Mouse (Mus musculus): ENCODE measurements around the gene Itga1. TPM values are rescaled to one million over a fixed set of nuclear protein-coding genes. Genes with fewer than 3 reads are reported as not detected.

Itga1 gene
- total RNA-seq, 4 experiments from 2014 or later, result 24.4 to 34.2 (median 33.7) TPM

DNA sequence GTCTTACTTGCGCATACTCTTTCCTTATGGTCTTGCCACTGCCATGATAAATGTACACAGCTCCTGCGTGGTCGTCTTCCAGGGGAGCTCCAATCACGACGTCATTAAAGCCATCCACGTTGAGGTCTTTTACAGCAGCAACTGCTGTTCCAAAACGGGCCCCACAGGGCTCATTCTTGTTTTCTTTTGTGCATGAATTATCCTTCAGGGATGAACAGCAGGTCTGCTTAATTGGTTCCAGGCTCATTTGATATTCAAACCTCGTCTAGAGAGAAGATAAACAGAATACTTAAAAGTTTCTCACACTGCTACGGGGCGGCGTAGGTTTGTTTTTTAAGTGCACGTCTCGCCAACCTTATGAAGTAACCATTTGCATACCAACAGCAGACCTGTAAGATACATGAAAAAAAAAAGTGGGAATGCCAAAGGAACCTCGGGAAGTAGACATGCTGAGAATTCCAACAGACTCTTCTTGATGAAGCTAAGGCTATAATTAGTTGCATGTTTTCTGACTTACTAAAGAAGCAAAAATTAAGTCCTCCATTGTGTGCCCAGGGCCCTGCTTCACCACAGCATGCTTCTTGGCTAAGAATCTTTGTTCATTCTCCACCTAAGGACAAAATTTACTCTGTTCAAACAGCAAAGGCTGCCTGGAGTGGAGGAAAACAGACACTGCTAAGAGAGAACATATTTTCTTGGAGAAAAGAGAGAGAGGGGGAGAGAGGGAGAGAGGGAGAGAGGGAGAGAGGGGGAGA is 109.3 kb downstream of the Itga1 start:
- no peak for DNase-seq (ENCODE audit: low spot score)

DNA sequence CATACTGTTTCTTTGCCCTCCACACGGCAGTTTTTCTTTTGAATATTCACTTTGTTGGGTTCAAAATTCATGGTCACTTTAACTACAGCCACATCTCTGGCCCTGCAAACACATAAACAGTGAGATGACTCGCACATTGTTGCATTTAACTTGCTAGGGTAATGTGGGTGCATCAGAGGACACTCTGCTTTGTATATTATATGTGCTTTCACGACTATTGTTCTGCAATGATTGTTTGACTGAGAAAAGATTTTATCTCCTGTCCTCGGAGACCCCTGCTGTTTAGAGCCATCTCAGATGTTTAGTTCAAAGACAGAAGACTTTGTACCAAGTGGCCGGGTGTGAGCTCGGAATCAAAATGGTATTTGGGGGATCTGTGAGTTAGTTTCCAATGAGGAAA is 114.1 kb downstream of the Itga1 start:
- no peak for DNase-seq (ENCODE audit: low spot score)

DNA sequence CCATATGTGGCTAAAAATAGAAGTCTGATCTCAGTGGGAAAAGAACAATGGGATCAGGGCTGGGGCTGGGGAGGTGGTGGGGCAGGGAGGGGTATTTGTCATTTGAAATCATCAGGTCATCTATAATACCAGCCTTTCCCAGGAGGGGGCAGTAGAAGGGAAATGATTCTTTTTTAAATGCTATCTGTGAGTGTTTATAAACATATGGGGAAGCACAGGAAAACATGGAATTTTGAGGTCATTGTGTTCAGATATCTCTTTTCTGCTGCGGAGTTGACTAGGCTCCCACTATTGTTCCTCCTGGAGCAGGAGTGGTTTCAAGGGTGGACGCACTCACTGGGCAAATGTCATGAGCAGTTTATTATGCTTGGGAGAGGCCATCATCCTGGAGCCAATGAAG is 114.6 kb downstream of the Itga1 start:
- peak; percentile 77 for DNase-seq (ENCODE audit: low spot score)

DNA sequence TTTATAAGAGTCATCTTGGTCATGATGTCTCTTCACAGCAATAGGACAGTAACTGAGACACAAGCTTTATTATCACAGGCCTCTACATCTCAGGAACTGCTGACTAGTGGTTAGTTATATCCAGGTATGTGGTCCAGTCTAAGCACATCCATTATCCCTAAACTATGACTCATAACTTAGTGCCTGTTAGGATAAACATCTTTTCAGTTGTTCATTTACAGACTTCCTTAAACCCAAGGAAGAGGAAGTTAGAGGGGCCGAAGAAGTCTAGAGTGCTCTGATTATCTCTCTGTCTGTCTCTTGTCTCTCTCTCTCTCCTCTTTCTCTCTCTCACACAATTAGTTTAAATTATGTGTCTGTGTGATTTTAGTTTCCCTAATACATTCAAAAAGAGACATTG is 117.1 kb downstream of the Itga1 start:
- DNase-seq (ENCODE audit: low spot score), result no peak

DNA sequence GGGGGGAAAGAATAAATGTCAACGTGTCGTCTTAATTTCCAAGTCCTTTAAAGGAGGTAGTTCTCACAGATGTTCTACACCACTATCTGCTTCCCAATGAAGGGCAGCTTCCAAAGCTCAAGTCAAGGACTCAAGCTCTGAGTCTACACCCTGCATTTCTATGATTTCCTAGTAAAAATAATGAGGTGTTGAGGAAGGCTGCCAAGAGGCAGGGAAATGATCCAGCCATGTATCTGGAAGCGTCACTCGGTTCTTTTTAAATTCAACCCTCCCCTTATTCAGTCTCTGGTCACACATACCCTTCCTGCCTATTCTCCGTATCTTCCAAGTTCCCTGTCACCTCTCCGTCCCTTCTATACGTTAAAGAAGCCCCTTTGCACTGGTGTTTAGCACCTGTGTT is 118.6 kb downstream of the Itga1 start:
- DNase-seq (ENCODE audit: low spot score), result no peak

DNA sequence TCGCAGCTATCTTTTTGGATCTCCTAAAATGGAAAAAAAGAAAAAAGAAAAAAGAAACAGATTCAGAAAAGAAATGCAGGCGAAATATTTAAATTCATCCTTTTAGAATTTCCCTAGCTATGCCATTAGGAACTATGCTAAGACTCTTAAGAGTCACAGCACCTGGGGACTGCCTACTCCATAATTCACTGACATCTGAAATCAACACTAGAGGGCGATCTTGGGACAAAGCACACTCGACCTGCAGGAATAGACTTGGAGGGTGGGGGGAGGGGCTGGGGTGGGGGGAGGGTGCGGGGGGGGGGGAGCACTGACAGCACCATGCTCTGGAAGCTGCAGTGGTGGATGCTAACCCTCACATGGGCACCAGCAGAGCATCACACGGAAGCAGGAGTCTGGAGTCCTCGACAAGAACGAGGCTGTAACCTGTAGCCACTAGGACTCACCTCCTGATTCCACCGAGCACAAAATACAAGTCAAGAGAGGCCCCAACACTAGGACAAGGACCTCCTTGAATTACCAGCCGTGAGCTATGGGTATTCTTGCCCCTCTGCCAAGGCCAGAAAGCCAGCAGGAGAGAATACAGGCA is 120.8 kb downstream of the Itga1 start:
- no peak for DNase-seq (ENCODE audit: low spot score)

DNA sequence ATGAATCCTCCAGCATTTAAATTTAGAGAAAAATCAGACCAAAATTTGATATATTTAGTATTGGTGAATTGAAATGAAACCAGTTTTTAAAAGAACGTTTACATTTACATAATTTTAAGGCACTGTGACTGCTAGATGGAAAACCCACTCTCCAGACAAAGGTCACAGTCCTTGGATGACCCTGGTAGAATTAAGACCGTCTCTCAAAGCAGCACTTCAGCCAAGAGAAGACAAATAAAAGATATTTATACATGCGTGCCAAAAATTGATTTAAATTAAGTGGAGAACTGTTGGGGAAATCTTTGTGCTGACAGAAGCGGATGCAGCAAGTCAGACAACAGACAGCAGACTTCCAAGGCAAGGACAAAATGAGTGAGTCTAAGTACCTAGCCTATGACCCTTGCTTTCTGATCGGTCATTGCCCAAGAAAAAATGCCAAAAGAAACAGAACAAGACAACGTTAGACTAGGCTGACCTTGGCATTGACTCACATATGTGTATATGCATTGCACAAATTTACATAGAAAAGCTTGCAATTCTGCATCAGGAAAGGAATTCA is 127.2 kb downstream of the Itga1 start:
- DNase-seq (ENCODE audit: low spot score), result no peak

DNA sequence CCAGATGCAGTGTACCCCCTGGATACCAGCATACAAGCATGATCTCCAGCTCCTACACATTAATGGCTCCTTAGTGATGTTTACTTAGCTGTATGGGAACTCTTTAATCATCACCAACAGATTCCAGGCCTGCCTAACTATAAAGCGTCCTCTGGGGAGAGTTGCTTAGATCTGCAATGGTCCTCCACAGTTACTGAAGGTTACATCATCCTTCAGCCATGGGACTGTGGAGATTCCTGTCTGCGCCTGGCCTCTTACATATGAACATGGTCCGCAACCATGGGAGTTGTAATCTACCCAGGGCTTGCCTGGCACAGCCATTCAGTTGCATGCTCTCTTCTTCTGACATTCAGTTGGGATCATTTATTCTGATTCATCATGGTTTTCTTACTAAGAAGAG is 129.9 kb downstream of the Itga1 start:
- DNase-seq (ENCODE audit: low spot score), result no peak

DNA sequence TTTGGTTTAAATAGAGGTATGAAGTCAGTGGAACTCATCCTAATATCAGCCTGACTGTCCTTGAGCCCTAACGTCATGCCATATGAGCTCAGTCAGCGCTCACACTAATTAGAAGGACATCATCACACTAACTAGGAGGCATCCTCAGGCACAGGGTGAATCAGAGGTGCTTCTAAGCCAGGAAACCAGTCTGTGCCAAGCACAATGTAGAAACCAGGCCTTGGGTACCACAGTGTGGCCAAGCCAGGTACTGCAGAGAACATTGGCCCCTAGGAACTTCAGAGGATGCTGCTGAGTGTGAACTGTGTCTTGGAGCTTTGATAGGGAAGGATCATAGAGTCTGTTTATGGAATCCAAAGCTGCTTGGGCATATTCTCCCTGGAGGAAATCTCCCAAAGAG is 137.5 kb downstream of the Itga1 start:
- peak; percentile 74 for DNase-seq (ENCODE audit: low spot score)

DNA sequence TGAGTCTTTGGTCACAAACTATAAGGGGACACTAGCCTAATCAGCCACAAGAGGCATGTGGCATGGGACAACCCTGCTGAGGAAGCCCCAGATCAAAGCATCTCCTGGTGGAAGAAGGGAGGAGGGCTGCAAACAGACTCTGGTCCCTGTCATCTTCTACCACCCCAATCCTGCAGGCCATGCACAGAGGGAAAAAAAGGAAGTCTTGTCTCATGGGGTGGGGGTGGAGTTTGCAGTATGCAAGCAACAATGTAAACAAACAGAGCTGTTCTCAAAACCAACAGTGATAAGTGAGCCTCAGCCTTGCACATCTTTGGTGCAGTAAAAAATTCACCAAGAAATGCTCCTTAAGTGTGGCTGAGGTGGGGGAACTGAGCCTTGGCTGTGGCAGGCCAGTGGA is 147.2 kb downstream of the Itga1 start:
- no peak for DNase-seq (ENCODE audit: low spot score)

DNA sequence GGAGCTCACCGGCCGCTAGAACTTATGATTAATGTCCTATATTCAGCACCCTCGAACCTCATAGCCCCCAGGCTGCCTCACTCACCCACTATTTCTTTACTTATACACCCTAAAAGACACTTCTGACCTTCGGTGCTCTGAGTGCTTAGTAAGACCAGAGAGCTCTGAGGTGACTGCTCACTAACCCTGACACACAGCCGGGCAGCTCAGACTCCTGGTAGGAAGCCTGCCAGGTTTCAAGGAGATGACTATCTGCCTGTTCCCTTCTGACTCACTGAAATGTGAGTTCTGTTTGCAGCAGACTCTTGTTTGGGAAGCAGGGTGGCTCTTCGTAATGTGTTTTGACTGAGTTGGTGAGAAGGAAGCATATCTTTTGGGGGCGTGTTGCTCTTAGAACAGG is 168.2 kb downstream of the Itga1 start:
- DNase-seq (ENCODE audit: low spot score), result no peak

DNA sequence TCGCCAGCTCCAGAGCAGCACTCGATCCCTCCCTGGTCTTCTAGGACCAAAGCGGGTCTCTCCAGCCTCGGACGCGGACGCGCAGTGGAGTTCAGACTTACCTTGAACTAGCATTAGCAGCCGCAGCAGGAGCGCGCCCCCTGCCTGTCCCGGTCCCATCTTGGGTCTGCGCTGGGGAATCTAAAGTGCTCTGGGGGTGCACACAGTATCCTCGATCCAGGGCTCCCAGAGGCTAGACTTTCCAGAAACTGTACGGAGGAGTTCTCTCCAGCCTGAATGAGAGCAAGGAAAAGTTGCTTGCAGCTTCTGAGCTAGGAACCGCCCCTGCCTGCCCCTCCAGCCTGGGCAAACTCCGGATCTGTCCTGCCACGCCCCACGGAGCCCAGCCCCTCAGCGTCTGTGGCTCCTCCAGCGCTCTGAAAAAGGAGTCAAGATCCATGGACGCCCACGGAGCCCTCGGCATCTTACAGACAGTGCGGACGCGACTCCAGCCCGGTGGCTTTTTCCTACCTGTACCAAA is 169.9 kb downstream of the Itga1 start, which contains the start of gene Itga2:
Gene Itga2 (minus strand): TSS at position 326 of the 520 bp plus-strand sequence.
- DNase-seq (ENCODE audit: low spot score), result peak; percentile 48

DNA sequence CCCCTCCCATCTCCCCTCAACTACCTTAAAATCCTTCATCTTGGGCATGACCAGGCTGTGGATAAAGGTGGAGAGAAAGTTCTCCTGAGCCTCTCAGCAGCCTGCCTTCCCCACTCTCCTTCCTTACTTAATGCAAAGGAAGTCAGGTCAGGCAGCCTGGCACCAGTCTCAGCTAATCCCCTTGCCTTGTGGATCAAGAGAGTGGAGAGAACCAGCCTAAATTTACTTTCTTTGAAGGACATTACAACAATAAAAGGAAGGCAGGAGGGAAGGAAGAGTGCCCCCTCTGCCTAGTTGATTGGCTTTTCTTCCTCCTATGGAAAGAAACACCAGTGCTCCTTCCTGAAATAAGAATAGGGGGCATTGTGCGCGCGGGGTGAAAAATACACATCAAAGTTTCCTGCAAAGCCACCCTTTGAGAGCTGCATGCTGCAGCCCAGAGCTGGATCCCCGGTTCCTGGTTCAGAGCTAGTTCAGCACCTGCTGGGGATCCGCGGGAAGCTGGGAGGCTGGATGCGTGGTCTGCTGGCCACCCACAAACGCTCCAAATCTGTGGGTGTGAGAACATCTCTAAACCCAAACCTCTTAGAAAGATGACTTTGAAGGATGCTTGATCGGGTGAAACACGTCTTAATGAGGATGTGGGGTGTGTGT is 170.6 kb downstream of the Itga1 start:
- no peak for DNase-seq (ENCODE audit: low spot score)

DNA sequence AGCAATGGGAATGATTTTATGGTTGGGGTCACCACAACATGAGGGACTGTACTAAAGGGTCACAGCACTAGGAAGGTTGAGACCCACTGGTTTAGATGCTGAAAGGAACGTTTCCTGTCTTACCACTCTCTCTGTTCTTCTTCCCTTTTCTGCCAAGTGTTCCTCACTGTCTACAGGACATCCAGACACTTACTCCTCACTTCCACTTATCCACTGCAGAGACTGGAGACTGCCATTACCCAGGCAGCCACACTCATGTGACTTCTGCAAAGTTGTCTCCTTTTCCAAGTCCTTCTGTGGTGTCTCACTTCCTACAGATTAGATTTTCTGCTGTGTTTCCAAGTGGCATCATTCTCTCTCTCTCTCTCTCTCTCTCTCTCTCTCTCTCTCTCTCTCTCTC is 177.0 kb downstream of the Itga1 start:
- no peak for DNase-seq (ENCODE audit: low spot score)

DNA sequence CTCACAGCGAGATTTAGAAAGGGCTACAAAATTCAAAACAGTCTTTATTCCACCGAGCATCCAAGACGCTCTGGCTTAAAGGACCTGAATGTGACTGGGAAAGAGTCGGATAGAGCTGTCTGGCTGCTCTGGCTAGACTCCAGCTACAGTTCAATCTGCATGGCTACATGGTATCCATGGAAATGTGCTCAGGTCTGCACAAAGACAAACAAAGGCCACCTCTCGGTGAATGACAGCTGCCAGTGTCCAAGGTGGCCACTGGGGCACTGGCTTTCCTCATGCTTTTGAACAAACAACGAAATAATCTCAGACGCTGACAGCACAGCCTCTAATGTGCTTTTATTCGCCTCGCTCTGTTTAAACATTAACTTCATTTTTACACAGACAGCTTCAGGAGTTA is 178.4 kb downstream of the Itga1 start:
- no peak for DNase-seq (ENCODE audit: low spot score)

DNA sequence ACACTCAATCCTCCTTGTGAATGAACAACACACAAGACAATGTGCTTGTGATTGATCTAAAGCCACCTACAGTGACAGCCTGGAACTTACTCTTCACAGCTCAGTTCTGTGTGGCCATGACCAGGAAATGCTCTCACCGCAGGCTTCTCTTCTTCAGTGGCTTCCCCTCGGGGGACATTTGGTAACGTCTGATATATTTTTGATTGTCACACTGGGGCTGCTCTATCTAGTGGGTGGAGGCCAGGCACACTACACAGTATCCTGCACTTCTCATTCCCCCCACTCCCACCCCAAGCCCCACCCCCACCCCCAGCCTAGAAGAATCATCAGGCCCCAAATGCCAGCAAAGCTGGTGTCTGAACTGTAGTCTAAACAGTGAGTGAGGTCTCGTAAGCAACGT is 186.0 kb downstream of the Itga1 start:
- DNase-seq (ENCODE audit: low spot score), result no peak

DNA sequence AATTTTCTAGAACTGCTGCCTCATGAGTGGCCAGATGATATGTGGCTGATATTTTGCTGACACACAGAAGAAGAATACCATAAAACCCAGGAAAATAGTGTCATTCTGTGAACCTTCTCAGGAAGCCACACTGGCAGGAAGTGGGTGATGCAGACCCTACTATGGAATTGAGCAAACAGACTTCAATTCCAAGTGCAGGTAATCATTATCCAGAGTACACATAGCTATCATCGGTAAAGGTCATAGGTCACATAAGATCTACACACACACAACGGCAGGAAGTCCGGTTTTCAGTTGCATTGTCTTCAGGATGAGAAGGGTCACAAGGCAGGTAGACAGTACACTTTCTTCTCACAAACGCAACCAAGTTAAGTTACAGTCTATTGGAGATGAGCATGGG is 186.8 kb downstream of the Itga1 start:
- no peak for DNase-seq (ENCODE audit: low spot score)

DNA sequence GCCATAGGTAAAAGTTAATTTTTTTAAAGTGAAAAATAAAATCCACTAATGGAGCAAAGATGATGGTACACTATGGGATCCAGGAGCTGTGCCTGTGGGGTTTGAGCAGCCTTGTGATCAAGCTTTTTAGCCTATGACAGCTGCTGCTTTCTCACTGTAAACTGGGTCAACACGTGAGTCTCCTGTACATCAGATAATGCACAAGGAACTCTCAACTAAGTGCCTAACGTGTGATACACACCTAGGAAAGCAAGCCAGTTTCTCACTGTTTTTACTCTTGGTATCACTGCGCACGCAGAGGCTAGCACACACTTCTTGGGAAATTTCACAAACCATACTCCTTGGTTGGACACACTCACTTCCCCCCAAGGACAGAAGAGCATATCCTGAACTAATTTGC is 187.2 kb downstream of the Itga1 start:
- no peak for DNase-seq (ENCODE audit: low spot score)

DNA sequence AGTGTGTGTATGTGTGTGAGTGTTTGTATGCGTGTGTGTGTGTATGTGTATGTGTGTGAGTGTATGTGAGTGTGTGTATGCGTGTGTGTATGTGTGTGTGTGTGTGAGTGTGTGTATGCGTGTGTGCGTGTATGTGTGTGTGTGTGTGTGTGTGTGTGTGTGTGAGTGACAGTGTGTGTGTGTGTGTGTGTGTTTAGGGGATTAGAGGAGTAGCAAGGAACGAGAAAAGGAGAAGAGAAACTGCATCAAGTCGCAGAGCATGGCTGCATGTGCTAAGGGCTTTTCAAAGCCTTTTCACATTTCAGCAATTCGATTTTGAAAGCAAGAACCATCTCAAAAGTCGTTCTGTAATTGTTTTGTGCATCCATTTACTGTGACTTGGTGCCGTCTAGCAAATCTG is 191.1 kb downstream of the Itga1 start:
- DNase-seq (ENCODE audit: low spot score), result no peak

DNA sequence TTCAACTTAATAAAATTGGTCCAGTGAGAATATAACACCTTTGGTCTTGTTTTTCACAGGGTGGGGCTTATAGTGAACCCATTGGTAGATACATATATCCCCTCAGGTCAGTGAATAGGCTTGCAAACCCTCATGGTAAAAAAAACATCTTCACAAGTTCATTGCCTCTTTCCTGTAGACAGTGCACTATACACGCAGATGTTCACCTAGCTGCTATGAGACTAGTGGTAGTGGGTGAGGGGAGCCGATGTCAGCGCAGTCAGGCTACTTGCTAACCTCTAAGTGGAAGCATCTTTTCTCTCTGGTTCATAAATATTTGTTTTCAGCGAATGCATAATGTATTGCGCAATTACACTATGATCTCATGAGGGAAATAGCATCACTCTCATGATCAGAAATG is 192.2 kb downstream of the Itga1 start:
- no peak for DNase-seq (ENCODE audit: low spot score)

DNA sequence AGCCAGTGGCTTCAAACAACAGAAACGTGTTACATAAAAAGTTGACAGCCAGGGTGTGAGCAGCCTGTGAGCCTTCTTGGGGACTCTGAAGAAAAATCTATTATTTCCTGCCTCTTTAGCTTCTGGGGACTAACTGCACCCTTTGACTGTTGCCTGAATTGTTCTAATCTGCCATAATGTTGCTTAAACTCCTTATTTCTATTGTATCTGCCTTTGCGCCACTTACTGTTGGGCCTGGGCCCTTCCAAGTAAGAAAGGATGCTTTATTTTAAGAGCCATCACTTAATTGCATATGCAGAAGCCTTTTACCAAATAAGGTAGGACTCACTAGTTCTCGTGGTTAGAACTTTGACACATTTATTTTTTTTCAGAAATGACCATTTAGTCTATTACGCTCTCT is 193.9 kb downstream of the Itga1 start:
- DNase-seq (ENCODE audit: low spot score), result no peak

Measured in heart, adult 8-10 months (tissue).